Comparison of ENCODE assay signal across 24 mouse cellular contexts in genomic region chr10:51530813-51531212, GRCm38 (mm10). TPM values are rescaled to one million over a fixed set of nuclear protein-coding genes. Genes with fewer than 3 reads are reported as not detected.
DNase-seq lines count a peak whose midpoint lies in the region; ATAC-seq and TF ChIP-seq lines count a peak whose summit lies in the region.
"Had no signal": no experiment of that assay in that cellular context is flagged by ENCODE, and none has a peak within 500 bp of the region (broad histone marks: within the 10 kb centered on the region; RNA-seq: fewer than 3 reads in every experiment).

No protein-coding gene starts in this region.

- DNase-seq in liver, postnatal 0 days = peak; percentile 22
- no peak for DNase-seq in thymus, postnatal 14 days
- DNase-seq in kidney, postnatal 36 days = no peak
- DNase-seq: adrenal gland, adult 2 months; adrenal gland, postnatal 36 days; cerebellum, adult 11-12 months; cerebellum, adult 9-11 months; cerebellum, postnatal 36 days; gastrocnemius, postnatal 36 days; heart, adult 18-20 months; heart, postnatal 36 days had no signal

- no peak for TF ChIP-seq POLR2A in bone marrow macrophage, adult 2 months (IDR thresholded peaks at IDR 0.05; ENCODE audit: borderline replicate concordance, low read depth, low read length)

- H3K4me2 ChIP-seq in liver, postnatal 0 days (ENCODE audit: low read depth, low read length) = no peak overlapping the region
- no peak overlapping the region for H3K4me2 ChIP-seq in liver, embryonic 12.5 days
- no peak overlapping the region for H3K4me2 ChIP-seq in forebrain, embryonic 15.5 days (replicated peaks)
- H3K4me2 ChIP-seq: heart, embryonic 12.5 days; hindbrain, embryonic 12.5 days had no signal

- H3K4me3 ChIP-seq in liver, postnatal 0 days (ENCODE audit: low read depth, low read length) = no peak overlapping the region
- H3K4me3 ChIP-seq in liver, embryonic 12.5 days = no peak overlapping the region
- H3K4me3 ChIP-seq in bone marrow macrophage, adult 2 months (ENCODE audit: insufficient read depth, low read length) = no peak overlapping the region; the same call in 1 of the 2 replicates
- H3K4me3 ChIP-seq in macrophage (ENCODE audit: inconsistent target) = no peak overlapping the region
- H3K4me3 ChIP-seq in forebrain, embryonic 15.5 days = no peak overlapping the region
- H3K4me3 ChIP-seq: embryonic facial prominence, embryonic 10.5 days; heart, embryonic 12.5 days; hindbrain, embryonic 12.5 days had no signal

- WGBS in liver, postnatal 0 days (ENCODE audit: insufficient replicate concordance) = 67% methylated on average over 7 of the region's 7 CpGs
- 74% methylated on average over 7 of the region's 7 CpGs for WGBS in liver, embryonic 12.5 days (ENCODE audit: insufficient replicate concordance)
- WGBS in macrophage (ENCODE audit: missing documents) = 34% methylated on average over 7 of the region's 7 CpGs
- WGBS in forebrain, embryonic 15.5 days = 85% methylated on average over 7 of the region's 7 CpGs

- H3K79me2 ChIP-seq in macrophage (ENCODE audit: inconsistent target) = peaks cover 56% of the 10 kb centered on the region

- H3K4me1 ChIP-seq in liver, postnatal 0 days (ENCODE audit: insufficient read depth) = no peaks in the 10 kb centered on the region
- H3K4me1 ChIP-seq in liver, embryonic 12.5 days = peaks cover 16% of the 10 kb centered on the region; the same call in 1 of the 2 replicates
- peaks cover 21% of the 10 kb centered on the region for H3K4me1 ChIP-seq in bone marrow macrophage, adult 2 months (ENCODE audit: control insufficient read depth, insufficient read depth, low read length)
- no peaks in the 10 kb centered on the region for H3K4me1 ChIP-seq in forebrain, embryonic 15.5 days
- H3K4me1 ChIP-seq: embryonic facial prominence, embryonic 10.5 days; hindbrain, embryonic 12.5 days had no signal

- peak; percentile 65 for ATAC-seq in liver, postnatal 0 days
- ATAC-seq in liver, embryonic 12.5 days = no peak
- ATAC-seq in monocyte, adult 5-6 weeks (replicated peaks; ENCODE audit: insufficient number of reproducible peaks, low FRiP score, low TSS enrichment, poor library complexity, severe bottlenecking) = peak; percentile 80
- no peak for ATAC-seq in forebrain, embryonic 15.5 days (replicated peaks)
- ATAC-seq: forebrain, embryonic 14.5 days; hindbrain, embryonic 16.5 days; inflammation-experienced regulatory T-cells, adult 6 months had no signal

- no peak for TF ChIP-seq EP300 in liver, postnatal 0 days (IDR thresholded peaks at IDR 0.05; ENCODE audit: low read depth)

- H3K27ac ChIP-seq in liver, postnatal 0 days (ENCODE audit: low read depth) = no peak overlapping the region
- H3K27ac ChIP-seq in liver, embryonic 12.5 days = no peak overlapping the region
- peak overlapping the region; percentile 85 for H3K27ac ChIP-seq in bone marrow macrophage, adult 2 months (ENCODE audit: insufficient read depth, low read depth, low read length)
- peak overlapping the region; percentile 91 for H3K27ac ChIP-seq in macrophage
- no peak overlapping the region for H3K27ac ChIP-seq in forebrain, embryonic 15.5 days (replicated peaks)
- H3K27ac ChIP-seq: embryonic facial prominence, embryonic 10.5 days; hindbrain, embryonic 12.5 days had no signal

- H3K36me3 ChIP-seq in liver, postnatal 0 days (replicated peaks; ENCODE audit: insufficient read depth, low read length) = no peaks in the 10 kb centered on the region
- no peaks in the 10 kb centered on the region for H3K36me3 ChIP-seq in liver, embryonic 12.5 days
- no peaks in the 10 kb centered on the region for H3K36me3 ChIP-seq in macrophage (ENCODE audit: inconsistent target)
- no peaks in the 10 kb centered on the region for H3K36me3 ChIP-seq in forebrain, embryonic 15.5 days
- H3K36me3 ChIP-seq: embryonic facial prominence, embryonic 10.5 days; heart, embryonic 12.5 days; hindbrain, embryonic 12.5 days had no signal

- no peak overlapping the region for H3K9ac ChIP-seq in liver, postnatal 0 days (replicated peaks)
- H3K9ac ChIP-seq in liver, embryonic 12.5 days = no peak overlapping the region
- no peak overlapping the region for H3K9ac ChIP-seq in forebrain, embryonic 15.5 days (replicated peaks)
- H3K9ac ChIP-seq: heart, embryonic 12.5 days; hindbrain, embryonic 12.5 days had no signal

- TF ChIP-seq CTCF in liver, postnatal 0 days (IDR thresholded peaks at IDR 0.05; ENCODE audit: low read depth) = no peak
- no peak for TF ChIP-seq CTCF in bone marrow macrophage, adult 2 months (IDR thresholded peaks at IDR 0.05; ENCODE audit: low read depth, low read length)

- no peaks in the 10 kb centered on the region for H3K9me3 ChIP-seq in liver, postnatal 0 days (ENCODE audit: low read length)
- H3K9me3 ChIP-seq in liver, embryonic 12.5 days (replicated peaks) = no peaks in the 10 kb centered on the region
- H3K9me3 ChIP-seq in forebrain, embryonic 15.5 days = no peaks in the 10 kb centered on the region
- H3K9me3 ChIP-seq: embryonic facial prominence, embryonic 10.5 days; heart, embryonic 12.5 days; hindbrain, embryonic 12.5 days had no signal

- no peaks in the 10 kb centered on the region for H3K27me3 ChIP-seq in liver, postnatal 0 days (ENCODE audit: insufficient read depth, low read length)
- H3K27me3 ChIP-seq in liver, embryonic 12.5 days (replicated peaks) = no peaks in the 10 kb centered on the region
- H3K27me3 ChIP-seq in forebrain, embryonic 15.5 days = no peaks in the 10 kb centered on the region
- H3K27me3 ChIP-seq: heart, embryonic 12.5 days; hindbrain, embryonic 12.5 days had no signal

RNA-seq across cellular contexts. Expression of gene Lilrb4a, which starts 40.1 kb away (rescaled TPM):
- 10.2 and 12.1 TPM in 2 replicates for polyA plus RNA-seq in liver, postnatal 0 days (2015; fragmentation: Nextera tagmentation; extraction: Ambion mirVana)
- polyA plus RNA-seq in liver, embryonic 12.5 days (2016; fragmentation: Nextera tagmentation; extraction: Ambion mirVana) = 3.3 and 4.7 TPM in 2 replicates
- polyA plus RNA-seq in bone marrow macrophage, adult 2 months (2012; ENCODE audit: insufficient read depth, insufficient read length, missing spikeins) = 1,169 and 1,255 TPM in 2 replicates
- over 10,000 TPM in 5 of 26 experiments, 1,000 to 10,000 TPM in 21; 2,550 to 14,518 (median 6,614) TPM for total RNA-seq in macrophage (2018; cell fraction: chromatin; rRNA removed)
- 100 to 1,000 TPM; 351 to 962 (median 537) TPM for total RNA-seq in macrophage (2018; cell fraction: cytosol; rRNA removed)
- over 10,000 TPM in 2 of 26 experiments, 1,000 to 10,000 TPM in 24; 2,722 to 11,633 (median 5,431) TPM for total RNA-seq in macrophage (2018; cell fraction: nucleus; rRNA removed)
- polyA plus RNA-seq in macrophage (2018) = 365 to 1,114 TPM (median 480 TPM) in 3 replicates
- total RNA-seq in monocyte, adult 5-6 weeks (2017) = 685 to 820 TPM (median 696 TPM) in 3 replicates
- 0.46 and 0.65 TPM in 2 replicates for polyA plus RNA-seq in forebrain, embryonic 15.5 days (2015; fragmentation: Nextera tagmentation; extraction: Ambion mirVana)
- total RNA-seq: ES-E14 had no signal

RNA-seq across cellular contexts. Expression of gene Lilr4b, which starts 50.4 kb away (rescaled TPM):
- polyA plus RNA-seq in liver, postnatal 0 days (2015; fragmentation: Nextera tagmentation; extraction: Ambion mirVana) = 4.0 and 4.4 TPM in 2 replicates
- polyA plus RNA-seq in liver, embryonic 12.5 days (2016; fragmentation: Nextera tagmentation; extraction: Ambion mirVana) = 0.44 and 0.48 TPM in 2 replicates
- 1,083 and 1,286 TPM in 2 replicates for polyA plus RNA-seq in bone marrow macrophage, adult 2 months (2012; ENCODE audit: insufficient read depth, insufficient read length, missing spikeins)
- over 10,000 TPM in 4 of 26 experiments, 1,000 to 10,000 TPM in 22; 1,562 to 16,529 (median 4,877) TPM for total RNA-seq in macrophage (2018; cell fraction: chromatin; rRNA removed)
- total RNA-seq in macrophage (2018; cell fraction: cytosol; rRNA removed) = 1,000 to 10,000 TPM in 7 of 26 experiments, 100 to 1,000 TPM in 19; 504 to 1,328 (median 830) TPM
- over 10,000 TPM in 5 of 26 experiments, 1,000 to 10,000 TPM in 21; 2,167 to 13,003 (median 5,289) TPM for total RNA-seq in macrophage (2018; cell fraction: nucleus; rRNA removed)
- 624 to 1,366 TPM (median 950 TPM) in 3 replicates for polyA plus RNA-seq in macrophage (2018)
- total RNA-seq in monocyte, adult 5-6 weeks (2017) = 250 to 668 TPM (median 591 TPM) in 3 replicates
- polyA plus RNA-seq in forebrain, embryonic 15.5 days (2015; fragmentation: Nextera tagmentation; extraction: Ambion mirVana) = not detected in 2 replicates
- polyA plus RNA-seq: embryonic facial prominence, embryonic 10.5 days; hindbrain, embryonic 12.5 days had no signal

RNA-seq across cellular contexts. Expression of gene Gm49339, which starts 50.4 kb away (rescaled TPM):
- polyA plus RNA-seq in liver, postnatal 0 days (2015; fragmentation: Nextera tagmentation; extraction: Ambion mirVana) = 0.25 and 4.0 TPM in 2 replicates
- polyA plus RNA-seq in liver, embryonic 12.5 days (2016; fragmentation: Nextera tagmentation; extraction: Ambion mirVana) = not detected in 2 replicates
- 444 and 484 TPM in 2 replicates for polyA plus RNA-seq in bone marrow macrophage, adult 2 months (2012; ENCODE audit: insufficient read depth, insufficient read length, missing spikeins)
- total RNA-seq in macrophage (2018; cell fraction: chromatin; rRNA removed) = 1,000 to 10,000 TPM in 1 of 26 experiments, 100 to 1,000 TPM in 25; 130 to 1,055 (median 342) TPM
- 100 to 1,000 TPM; 319 to 759 (median 483) TPM for total RNA-seq in macrophage (2018; cell fraction: cytosol; rRNA removed)
- 1,000 to 10,000 TPM in 8 of 26 experiments, 100 to 1,000 TPM in 18; 351 to 1,847 (median 599) TPM for total RNA-seq in macrophage (2018; cell fraction: nucleus; rRNA removed)
- polyA plus RNA-seq in macrophage (2018) = 497 to 1,039 TPM (median 515 TPM) in 3 replicates
- 2.7 to 11.9 TPM (median 5.7 TPM) in 3 replicates for total RNA-seq in monocyte, adult 5-6 weeks (2017)
- polyA plus RNA-seq in forebrain, embryonic 15.5 days (2015; fragmentation: Nextera tagmentation; extraction: Ambion mirVana) = not detected in 2 replicates
- total RNA-seq: ES-E14; gastrocnemius, adult 8-10 months had no signal
- polyA plus RNA-seq: embryonic facial prominence, embryonic 10.5 days; forebrain, embryonic 14.5 days; heart, embryonic 12.5 days; hindbrain, embryonic 12.5 days; hindbrain, embryonic 16.5 days had no signal

RNA-seq across cellular contexts. Expression of gene Fam162b, which starts 59.5 kb away (rescaled TPM):
- not detected in 2 replicates for polyA plus RNA-seq in liver, postnatal 0 days (2015; fragmentation: Nextera tagmentation; extraction: Ambion mirVana)
- polyA plus RNA-seq in liver, embryonic 12.5 days (2016; fragmentation: Nextera tagmentation; extraction: Ambion mirVana) = 0.33 TPM in 1 of 2 replicates, not detected in the other
- not detected in 2 replicates for polyA plus RNA-seq in bone marrow macrophage, adult 2 months (2012; ENCODE audit: insufficient read depth, insufficient read length, missing spikeins)
- total RNA-seq in macrophage (2018; cell fraction: chromatin; rRNA removed) = not detected
- total RNA-seq in macrophage (2018; cell fraction: cytosol; rRNA removed) = not detected
- not detected for total RNA-seq in macrophage (2018; cell fraction: nucleus; rRNA removed)
- polyA plus RNA-seq in macrophage (2018) = not detected in 3 replicates
- total RNA-seq in monocyte, adult 5-6 weeks (2017) = not detected in 3 replicates
- 3.2 and 3.4 TPM in 2 replicates for polyA plus RNA-seq in forebrain, embryonic 15.5 days (2015; fragmentation: Nextera tagmentation; extraction: Ambion mirVana)
- total RNA-seq: adrenal gland, adult 2 months; adrenal gland, postnatal 36 days; ES-E14; gastrocnemius, adult 8-10 months; gastrocnemius, postnatal 36 days; heart, adult 18-20 months; heart, postnatal 36 days had no signal
- polyA plus RNA-seq: adrenal gland, adult 2 months; heart, embryonic 12.5 days; inflammation-experienced regulatory T-cells, adult 6 months had no signal

Comparison
In these comparisons a context has a peak if more than half of its experiments do, and no peak if none do; other contexts are left out.
1. ATAC-seq: peak in liver, postnatal 0 days (single experiment) and monocyte, adult 5-6 weeks (single experiment); none in liver, embryonic 12.5 days (single experiment) and forebrain, embryonic 15.5 days (single experiment).
2. H3K27ac ChIP-seq: peak in bone marrow macrophage, adult 2 months (single experiment) and macrophage (single experiment); none in liver, postnatal 0 days (single experiment), liver, embryonic 12.5 days (single experiment) and forebrain, embryonic 15.5 days (single experiment).
3. RNA of gene Lilrb4a, which starts 40.1 kb away (polyA plus RNA-seq): 1,169 to 1,255 TPM in bone marrow macrophage, adult 2 months and 365 to 1,114 TPM in macrophage; 10.2 to 12.1 TPM in liver, postnatal 0 days, 3.3 to 4.7 TPM in liver, embryonic 12.5 days and 0.46 to 0.65 TPM in forebrain, embryonic 15.5 days; every median in the first group is over 10 times any median in the second.
4. RNA of gene Lilr4b, which starts 50.4 kb away (polyA plus RNA-seq): 624 to 1,366 TPM in macrophage and 1,083 to 1,286 TPM in bone marrow macrophage, adult 2 months; 4.0 to 4.4 TPM in liver, postnatal 0 days, 0.44 to 0.48 TPM in liver, embryonic 12.5 days and not detected in forebrain, embryonic 15.5 days; every median in the first group is over 100 times any median in the second.
5. RNA of gene Gm49339, which starts 50.4 kb away (polyA plus RNA-seq): 497 to 1,039 TPM in macrophage and 444 to 484 TPM in bone marrow macrophage, adult 2 months; 0.25 to 4.0 TPM in liver, postnatal 0 days, not detected in liver, embryonic 12.5 days and not detected in forebrain, embryonic 15.5 days; every median in the first group is over 10 times any median in the second.